Mouse (Mus musculus): ENCODE measurements around the gene Kdm3a. TPM values are rescaled to one million over a fixed set of nuclear protein-coding genes. Genes with fewer than 3 reads are reported as not detected.

Kdm3a gene
- 3.4 and 4.3 TPM in 2 replicates for polyA plus RNA-seq (2021; fragmentation: Nextera tagmentation)
- long read RNA-seq, experiment 1, partial matches to known transcripts, result 6 of 6 reads
- long read RNA-seq, experiment 1, other reads (novel, unspliced or antisense), result 0 of 6 reads
- long read RNA-seq, experiment 2, full-length matches to known transcripts, result 23 of 49 reads
- long read RNA-seq, experiment 2, partial matches to known transcripts, result 12 of 49 reads
- long read RNA-seq, experiment 2, other reads (novel, unspliced or antisense), result 14 of 49 reads

GRCm38 (mm10) chr6:71632829-71633662 is at the start of gene Kdm3a:
Kdm3a (minus strand) TSS chr6:71632990.

GRCm38 (mm10) chr6:71543686-71544499 is 88.9 kb downstream of the Kdm3a start, which contains the start of gene Chmp3:
Chmp3 (plus strand) TSS chr6:71543797.

Other genes with a start within 250 kb of the Kdm3a start
- 6.5 and 7.2 TPM in 2 replicates for gene Rmnd5a, start 192.4 kb downstream of the Kdm3a start, polyA plus RNA-seq (2021; fragmentation: Nextera tagmentation)
- 6.4 and 7.3 TPM in 2 replicates for gene Rnf103, start 139.1 kb downstream of the Kdm3a start, polyA plus RNA-seq (2021; fragmentation: Nextera tagmentation)
- gene Chmp3, start 89.2 kb downstream of the Kdm3a start, polyA plus RNA-seq (2021; fragmentation: Nextera tagmentation), result 93.0 and 102 TPM in 2 replicates
- 35.1 and 36.1 TPM in 2 replicates for gene Reep1, start 74.6 kb upstream of the Kdm3a start, polyA plus RNA-seq (2021; fragmentation: Nextera tagmentation)
- 42.4 and 49.5 TPM in 2 replicates for gene Mrpl35, start 194.0 kb upstream of the Kdm3a start, polyA plus RNA-seq (2021; fragmentation: Nextera tagmentation)
- gene Immt, start 198.3 kb upstream of the Kdm3a start, polyA plus RNA-seq (2021; fragmentation: Nextera tagmentation), result 97.3 and 107 TPM in 2 replicates